Mouse (Mus musculus) natural killer cell, adult 2 months (primary cell): ENCODE measurements at regions not wholly inside any gene's neighbourhood (a gene's known extent, or its start where the extent isn't known, plus 50 kb on each side); places are given as distances from the start of the nearest gene placed in this dataset.

Experiments
- DNase-seq, 2 experiments: peaks; one replicate each; pipeline ENCODE4 v3.0.0; 2022; ENCODE audit warnings: low spot score in 2 of 2

- no peak for DNase-seq
Observed at GRCm38 (mm10) chr17:51405059-51405458, 225.9 kb upstream of the Tbc1d5 start.

GRCm38 (mm10) chr17:51397973-51398372, 218.8 kb upstream of the Tbc1d5 start:
- no peak for DNase-seq

GRCm38 (mm10) chr17:51393771-51394221, 214.6 kb upstream of the Tbc1d5 start:
- DNase-seq, result no peak

GRCm38 (mm10) chr17:51391871-51392270, 212.7 kb upstream of the Tbc1d5 start:
- DNase-seq, result no peak

- no peak for DNase-seq
Observed at GRCm38 (mm10) chr17:51382552-51382951, 203.4 kb upstream of the Tbc1d5 start.

GRCm38 (mm10) chr17:51371937-51372479, 192.9 kb upstream of the Tbc1d5 start:
- DNase-seq, result no peak

GRCm38 (mm10) chr17:51370990-51371389, 191.8 kb upstream of the Tbc1d5 start:
- no peak for DNase-seq

GRCm38 (mm10) chr17:51370085-51370484, 190.9 kb upstream of the Tbc1d5 start:
- no peak for DNase-seq

- DNase-seq, result no peak
Observed at GRCm38 (mm10) chr17:51362801-51363200, 183.6 kb upstream of the Tbc1d5 start.

- no peak for DNase-seq
Observed at GRCm38 (mm10) chr17:51362271-51362670, 183.1 kb upstream of the Tbc1d5 start.

GRCm38 (mm10) chr17:51358362-51358739, 179.2 kb upstream of the Tbc1d5 start:
- no peak for DNase-seq

GRCm38 (mm10) chr17:51357690-51358361, 178.7 kb upstream of the Tbc1d5 start:
- DNase-seq, result no peak

GRCm38 (mm10) chr17:51356447-51356846, 177.3 kb upstream of the Tbc1d5 start:
- DNase-seq, result no peak

GRCm38 (mm10) chr17:51321868-51322267, 142.7 kb upstream of the Tbc1d5 start:
- DNase-seq, result no peak

GRCm38 (mm10) chr17:51321025-51321424, 141.9 kb upstream of the Tbc1d5 start:
- DNase-seq, result no peak

GRCm38 (mm10) chr17:51304964-51305363, 125.8 kb upstream of the Tbc1d5 start:
- DNase-seq, result no peak

- DNase-seq, result no peak
Observed at GRCm38 (mm10) chr17:51290741-51291140, 111.6 kb upstream of the Tbc1d5 start.

- peak; percentile 57 to 74 for DNase-seq
Observed at GRCm38 (mm10) chr17:51288751-51289150, 109.6 kb upstream of the Tbc1d5 start.

GRCm38 (mm10) chr17:51287878-51288277, 108.7 kb upstream of the Tbc1d5 start:
- DNase-seq, result no peak

- no peak for DNase-seq
Observed at GRCm38 (mm10) chr17:51285362-51285761, 106.2 kb upstream of the Tbc1d5 start.

GRCm38 (mm10) chr17:51278771-51279170, 99.6 kb upstream of the Tbc1d5 start:
- no peak for DNase-seq

GRCm38 (mm10) chr17:51278094-51278493, 98.9 kb upstream of the Tbc1d5 start:
- DNase-seq, result no peak

- no peak for DNase-seq
Observed at GRCm38 (mm10) chr17:51277161-51277560, 98.0 kb upstream of the Tbc1d5 start.

GRCm38 (mm10) chr17:51272025-51272424, 92.9 kb upstream of the Tbc1d5 start:
- DNase-seq, result no peak
